Mouse (Mus musculus): ENCODE data around the gene Nectin4. TPM values are rescaled to one million over a fixed set of nuclear protein-coding genes. Genes with fewer than 3 reads are reported as not detected.

Gene Nectin4
- polyA plus RNA-seq, 1 experiment from 2014 or later: 3.7 TPM

DNA sequence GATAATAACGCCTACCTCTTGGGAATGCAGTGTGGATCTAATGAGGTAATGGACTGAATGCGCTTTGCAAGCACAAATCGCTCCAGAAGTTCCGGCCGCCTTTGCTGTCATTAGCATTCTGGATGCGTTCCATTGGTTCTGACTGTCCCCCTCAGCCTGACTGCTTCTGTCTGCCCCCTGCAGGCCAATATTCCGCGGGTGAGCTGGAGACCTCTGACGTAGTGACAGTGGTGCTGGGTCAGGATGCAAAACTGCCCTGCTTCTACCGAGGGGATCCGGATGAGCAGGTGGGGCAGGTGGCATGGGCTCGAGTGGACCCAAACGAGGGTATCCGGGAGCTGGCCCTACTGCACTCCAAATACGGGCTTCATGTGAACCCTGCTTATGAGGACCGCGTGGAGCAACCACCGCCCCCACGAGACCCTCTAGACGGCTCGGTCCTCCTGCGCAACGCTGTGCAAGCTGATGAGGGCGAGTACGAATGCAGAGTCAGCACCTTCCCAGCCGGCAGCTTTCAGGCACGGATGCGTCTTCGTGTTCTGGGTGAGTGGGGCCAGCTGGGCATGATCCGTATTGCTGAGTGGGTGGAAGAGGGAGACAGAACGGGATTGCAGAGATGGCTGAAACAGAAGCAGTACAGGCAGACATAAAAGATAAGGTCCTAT, 10.2 kb downstream of the Nectin4 start:
- peak overlapping the region; percentile 49 for H3K4me2 ChIP-seq (ENCODE audit: low read length)
- H3K9ac ChIP-seq (ENCODE audit: low read depth, low read length): no peak overlapping the region
- peaks cover 7% of the 10 kb centered on the region; the same call in 1 of the 2 replicates for H3K4me1 ChIP-seq (replicated peaks; ENCODE audit: insufficient read depth, low read length)
- H3K4me3 ChIP-seq (replicated peaks; ENCODE audit: low read depth, low read length): peak overlapping the region; percentile 24; the same call in 1 of the 2 replicates
- H3K9me3 ChIP-seq (replicated peaks; ENCODE audit: low read length): no peaks in the 10 kb centered on the region
- peak; percentile 75 for ATAC-seq (replicated peaks; ENCODE audit: low FRiP score, low read depth)
- peaks cover 3% of the 10 kb centered on the region; the same call in 1 of the 2 replicates for H3K27me3 ChIP-seq (ENCODE audit: insufficient read depth, low read length)
- no peak overlapping the region for H3K27ac ChIP-seq
- no peaks in the 10 kb centered on the region for H3K36me3 ChIP-seq (ENCODE audit: insufficient read depth, low read length)
- 2% methylated on average over 31 of the region's 31 CpGs for WGBS
- TF ChIP-seq CTCF (IDR thresholded peaks at IDR 0.05; ENCODE audit: low read depth): peak; percentile 80
- peak; percentile 89 for DNase-seq (ENCODE audit: low spot score)

DNA sequence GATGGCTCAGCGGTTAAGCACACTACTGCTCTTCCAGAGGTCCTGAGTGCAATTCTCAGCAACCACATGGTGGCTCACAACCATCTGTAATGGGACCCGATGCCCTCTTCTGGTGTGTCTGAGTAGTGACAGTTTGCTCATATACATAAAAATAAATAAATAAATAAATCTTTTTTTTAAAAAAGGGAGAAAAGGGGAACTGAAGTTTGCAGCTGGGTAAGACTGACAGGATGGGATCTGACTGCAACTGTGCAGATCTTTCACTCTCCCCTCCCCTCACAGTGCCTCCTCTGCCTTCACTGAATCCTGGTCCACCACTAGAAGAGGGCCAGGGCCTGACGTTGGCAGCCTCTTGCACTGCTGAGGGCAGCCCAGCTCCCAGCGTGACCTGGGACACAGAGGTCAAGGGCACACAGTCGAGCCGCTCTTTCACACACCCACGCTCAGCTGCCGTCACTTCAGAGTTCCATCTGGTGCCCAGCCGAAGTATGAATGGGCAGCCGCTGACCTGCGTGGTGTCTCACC, 12.3 kb downstream of the Nectin4 start:
- Histone ChIP-seq H3K4me3 (replicated peaks; ENCODE audit: low read depth, low read length) (no peak overlapping the region), H3K4me1 (replicated peaks; ENCODE audit: insufficient read depth, low read length) (peaks cover 7% of the 10 kb centered on the region; the same call in 1 of the 2 replicates), H3K9me3 (replicated peaks; ENCODE audit: low read length) (no peaks in the 10 kb centered on the region), H3K27me3 (ENCODE audit: insufficient read depth, low read length) (peaks cover 3% of the 10 kb centered on the region; the same call in 1 of the 2 replicates), H3K9ac (ENCODE audit: low read depth, low read length) (no peak overlapping the region), H3K36me3 (ENCODE audit: insufficient read depth, low read length) (no peaks in the 10 kb centered on the region), H3K27ac (no peak overlapping the region), H3K4me2 (ENCODE audit: low read length) (no peak overlapping the region)
- 72% methylated on average over 11 of the region's 11 CpGs for WGBS
- DNase-seq (ENCODE audit: low spot score) (no peak), ATAC-seq (replicated peaks; ENCODE audit: low FRiP score, low read depth) (no peak)
- TF ChIP-seq CTCF (IDR thresholded peaks at IDR 0.05; ENCODE audit: low read depth): peak; percentile 24

DNA sequence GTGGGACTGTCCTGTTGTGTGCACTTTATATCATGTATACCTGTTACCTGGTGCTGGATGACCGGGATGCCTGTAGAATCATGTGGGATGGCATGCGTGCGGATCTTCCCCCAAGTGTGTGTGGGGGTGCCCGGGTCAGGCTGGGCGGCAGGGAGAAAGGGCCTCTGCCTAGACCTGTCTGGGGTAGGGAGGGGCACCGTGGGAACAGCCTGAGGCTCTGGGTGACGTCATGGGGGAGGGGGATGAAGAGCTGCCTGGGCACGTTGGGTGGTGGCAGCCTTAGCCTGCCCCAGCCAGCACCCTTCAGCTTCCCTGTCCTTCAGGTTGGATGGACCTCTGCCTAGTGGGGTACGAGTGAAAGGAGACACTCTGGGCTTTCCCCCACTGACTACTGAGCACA, 14.5 kb downstream of the Nectin4 start:
- WGBS: 62% methylated on average over 9 of the region's 9 CpGs
- peaks cover 7% of the 10 kb centered on the region; the same call in 1 of the 2 replicates for H3K4me1 ChIP-seq (replicated peaks; ENCODE audit: insufficient read depth, low read length)
- no peak overlapping the region for H3K4me3 ChIP-seq (replicated peaks; ENCODE audit: low read depth, low read length)
- no peak overlapping the region for H3K9ac ChIP-seq (ENCODE audit: low read depth, low read length)
- no peaks in the 10 kb centered on the region for H3K36me3 ChIP-seq (ENCODE audit: insufficient read depth, low read length)
- peaks cover 3% of the 10 kb centered on the region; the same call in 1 of the 2 replicates for H3K27me3 ChIP-seq (ENCODE audit: insufficient read depth, low read length)
- no peak for DNase-seq (ENCODE audit: low spot score)
- no peak for TF ChIP-seq CTCF (IDR thresholded peaks at IDR 0.05; ENCODE audit: low read depth)
- no peak overlapping the region for H3K4me2 ChIP-seq (ENCODE audit: low read length)
- ATAC-seq (replicated peaks; ENCODE audit: low FRiP score, low read depth): no peak
- no peaks in the 10 kb centered on the region for H3K9me3 ChIP-seq (replicated peaks; ENCODE audit: low read length)
- no peak overlapping the region for H3K27ac ChIP-seq

- 69% methylated on average over 9 of the region's 9 CpGs for WGBS
- H3K4me2 ChIP-seq (ENCODE audit: low read length): no peak overlapping the region
- no peak for DNase-seq (ENCODE audit: low spot score)
- H3K27ac ChIP-seq: no peak overlapping the region
- H3K4me3 ChIP-seq (replicated peaks; ENCODE audit: low read depth, low read length): no peak overlapping the region
- peaks cover 2% of the 10 kb centered on the region; the same call in 1 of the 2 replicates for H3K27me3 ChIP-seq (ENCODE audit: insufficient read depth, low read length)
- peaks cover under 1% of the 10 kb centered on the region; the same call in 1 of the 2 replicates for H3K4me1 ChIP-seq (replicated peaks; ENCODE audit: insufficient read depth, low read length)
- ATAC-seq (replicated peaks; ENCODE audit: low FRiP score, low read depth): no peak
- H3K36me3 ChIP-seq (ENCODE audit: insufficient read depth, low read length): no peaks in the 10 kb centered on the region
- H3K9ac ChIP-seq (ENCODE audit: low read depth, low read length): no peak overlapping the region
- H3K9me3 ChIP-seq (replicated peaks; ENCODE audit: low read length): no peaks in the 10 kb centered on the region
- TF ChIP-seq CTCF (IDR thresholded peaks at IDR 0.05; ENCODE audit: low read depth): peak; percentile 44
These were observed 15.3 kb downstream of the Nectin4 start for GRCm38 (mm10) chr1:171385171-171385570.

- H3K27ac ChIP-seq: no peak overlapping the region
- no peaks in the 10 kb centered on the region for H3K4me1 ChIP-seq (replicated peaks; ENCODE audit: insufficient read depth, low read length)
- DNase-seq (ENCODE audit: low spot score) (peak; percentile 63), ATAC-seq (replicated peaks; ENCODE audit: low FRiP score, low read depth) (0 out of 2 replicates have a peak, but pooled peaks have one; percentile 26)
- peak; percentile 67 for TF ChIP-seq CTCF (IDR thresholded peaks at IDR 0.05; ENCODE audit: low read depth)
- WGBS: 23% methylated on average over 6 of the region's 6 CpGs
- no peak overlapping the region for H3K9ac ChIP-seq (ENCODE audit: low read depth, low read length)
- no peaks in the 10 kb centered on the region for H3K36me3 ChIP-seq (ENCODE audit: insufficient read depth, low read length)
- no peak overlapping the region for H3K4me2 ChIP-seq (ENCODE audit: low read length)
- no peaks in the 10 kb centered on the region for H3K27me3 ChIP-seq (ENCODE audit: insufficient read depth, low read length)
- H3K9me3 ChIP-seq (replicated peaks; ENCODE audit: low read length): no peaks in the 10 kb centered on the region
- H3K4me3 ChIP-seq (replicated peaks; ENCODE audit: low read depth, low read length): no peak overlapping the region
These were observed 17.2 kb downstream of the Nectin4 start for GRCm38 (mm10) chr1:171387099-171387498.

- DNase-seq (ENCODE audit: low spot score) (no peak), ATAC-seq (replicated peaks; ENCODE audit: low FRiP score, low read depth) (no peak)
These were observed 18.6 kb downstream of the Nectin4 start, which contains the start of gene Arhgap30 for GRCm38 (mm10) chr1:171388376-171389102. Gene Arhgap30, plus strand, starts transcription at chr1:171388954.

More at GRCm38 (mm10) chr1:171388376-171389102, 18.6 kb downstream of the Nectin4 start, which contains the start of gene Arhgap30:
- no peaks in the 10 kb centered on the region for H3K27me3 ChIP-seq (ENCODE audit: insufficient read depth, low read length)
- no peak within 1 kb of the TSS for H3K4me2 ChIP-seq (ENCODE audit: low read length)
- 78% methylated on average over 15 of the region's 15 CpGs for WGBS
- no peaks in the 10 kb centered on the region for H3K4me1 ChIP-seq (replicated peaks; ENCODE audit: insufficient read depth, low read length)
- H3K9me3 ChIP-seq (replicated peaks; ENCODE audit: low read length): no peaks in the 10 kb centered on the region
- no peak within 1 kb of the TSS for H3K27ac ChIP-seq
- no peak within 1 kb of the TSS for H3K4me3 ChIP-seq (replicated peaks; ENCODE audit: low read depth, low read length)
- no peaks in the 10 kb centered on the region for H3K36me3 ChIP-seq (ENCODE audit: insufficient read depth, low read length)
- H3K9ac ChIP-seq (ENCODE audit: low read depth, low read length): no peak within 1 kb of the TSS
- TF ChIP-seq CTCF (IDR thresholded peaks at IDR 0.05; ENCODE audit: low read depth): no peak

All from kidney, postnatal 0 days (tissue).